Mouse (Mus musculus) embryonic facial prominence, embryonic 10.5 days (tissue): Measurements from ENCODE around the gene Zfyve19. TPM values are rescaled to one million over a fixed set of nuclear protein-coding genes. Genes with fewer than 3 reads are reported as not detected.

Experiments used
- DNase-seq: peaks from one replicate; pipeline ENCODE4 v3.0.0-alpha.2; 2017; ENCODE audit warnings: low spot score
- H3K27ac ChIP-seq: fragments of 300-500 bp; sonication (generic); replicated peaks from 2 replicates; pipeline ENCODE4 v1.5.1; 2016; ENCODE audit warnings: mild to moderate bottlenecking
- H3K27me3 ChIP-seq: fragments of 300-500 bp; sonication (generic); replicated peaks from 2 replicates; pipeline ENCODE4 v1.6.1; 2016; ENCODE audit warnings: low read depth, mild to moderate bottlenecking; ENCODE audit not compliant: poor library complexity, severe bottlenecking
- H3K36me3 ChIP-seq: fragments of 300-500 bp; sonication (generic); replicated peaks from 2 replicates; pipeline ENCODE4 v1.6.1; 2016; ENCODE audit warnings: mild to moderate bottlenecking, moderate library complexity
- H3K4me1 ChIP-seq: fragments of 300-500 bp; sonication (generic); 2 replicates; pipeline ENCODE4 v1.6.1; 2016
- H3K4me3 ChIP-seq: fragments of 300-500 bp; sonication (generic); 2 replicates; pipeline ENCODE4 v1.5.1; 2016; ENCODE audit warnings: mild to moderate bottlenecking, moderate library complexity
- H3K9me3 ChIP-seq: fragments of 300-500 bp; sonication (generic); 2 replicates; pipeline ENCODE4 v1.6.1; 2016; ENCODE audit warnings: mild to moderate bottlenecking
- WGBS: fragments of 180-500 bp; shearing (Covaris S2); methylation state at CpG from one replicate; pipeline ENCODE4 v1.1.7; 2016; 5-methylcytosine and 5-hydroxymethylcytosine counted together
- polyA plus RNA-seq: library from polyadenylated mRNA; unstranded; fragments of >200 nt; fragmentation: Nextera tagmentation; extraction: Ambion mirVana; gene quantifications from 2 replicates; pipeline ENCODE4 v1.2.1, GENCODE M21; 2016

Zfyve19 gene
- polyA plus RNA-seq, 1 experiment from 2014 or later, result 52.9 TPM

DNA sequence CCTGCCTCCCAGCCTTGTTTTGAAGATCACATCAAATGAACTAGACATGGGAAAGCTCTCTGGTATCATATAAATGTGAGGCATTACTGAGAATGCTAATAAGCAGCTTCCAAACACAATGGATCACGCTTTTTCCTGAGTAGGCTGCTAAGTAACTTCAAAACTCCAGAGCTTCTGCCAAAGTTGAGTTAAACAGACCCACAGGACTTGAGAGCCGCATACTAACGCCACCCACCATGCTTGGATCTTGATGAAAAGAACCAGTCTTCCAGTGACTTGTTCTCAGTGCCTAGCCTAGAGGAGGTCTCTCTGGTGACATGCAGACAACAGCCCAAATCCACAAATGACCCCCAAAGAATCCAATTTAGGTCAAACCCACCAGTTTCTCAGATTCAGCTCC, 9.5 kb upstream of the Zfyve19 start:
- Histone ChIP-seq H3K9me3 (no peaks in the 10 kb centered on the region), H3K4me1 (peaks cover 29% of the 10 kb centered on the region), H3K27ac (no peak overlapping the region), H3K27me3 (no peaks in the 10 kb centered on the region), H3K4me3 (no peak overlapping the region), H3K36me3 (no peaks in the 10 kb centered on the region)
- WGBS, result 71% methylated on average over 3 of the region's 3 CpGs
- no peak for DNase-seq

DNA sequence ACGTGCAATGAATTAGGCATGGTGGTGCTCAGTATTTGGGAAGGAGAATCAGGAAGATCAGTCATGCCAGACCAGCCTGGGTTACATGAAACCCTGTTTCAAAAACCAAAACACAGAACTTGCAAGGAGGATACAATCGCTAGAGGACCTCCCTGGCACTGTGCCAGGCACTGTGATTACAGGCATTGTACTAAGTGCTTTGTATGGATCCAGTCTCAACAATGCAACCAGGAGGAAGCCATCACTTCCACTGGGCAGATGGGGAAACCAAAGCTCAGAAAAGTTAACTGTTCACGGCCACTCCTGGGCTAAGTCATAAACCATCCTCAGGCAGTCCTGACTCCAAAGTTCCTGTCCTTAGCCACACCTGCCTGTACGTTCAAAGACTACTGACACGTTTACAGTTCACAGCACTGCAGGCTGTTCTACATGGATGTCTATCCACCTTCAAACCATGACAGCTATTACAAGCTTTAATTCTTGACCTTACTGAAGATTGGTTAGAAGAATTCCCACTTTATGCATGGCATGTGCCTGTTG, 5.4 kb upstream of the Zfyve19 start:
- H3K27ac ChIP-seq, result no peak overlapping the region
- H3K36me3 ChIP-seq, result no peaks in the 10 kb centered on the region
- no peaks in the 10 kb centered on the region for H3K27me3 ChIP-seq
- peaks cover 20% of the 10 kb centered on the region for H3K4me1 ChIP-seq
- DNase-seq, result no peak
- WGBS, result 90% methylated on average over 5 of the region's 5 CpGs
- no peaks in the 10 kb centered on the region for H3K9me3 ChIP-seq
- no peak overlapping the region for H3K4me3 ChIP-seq

DNA sequence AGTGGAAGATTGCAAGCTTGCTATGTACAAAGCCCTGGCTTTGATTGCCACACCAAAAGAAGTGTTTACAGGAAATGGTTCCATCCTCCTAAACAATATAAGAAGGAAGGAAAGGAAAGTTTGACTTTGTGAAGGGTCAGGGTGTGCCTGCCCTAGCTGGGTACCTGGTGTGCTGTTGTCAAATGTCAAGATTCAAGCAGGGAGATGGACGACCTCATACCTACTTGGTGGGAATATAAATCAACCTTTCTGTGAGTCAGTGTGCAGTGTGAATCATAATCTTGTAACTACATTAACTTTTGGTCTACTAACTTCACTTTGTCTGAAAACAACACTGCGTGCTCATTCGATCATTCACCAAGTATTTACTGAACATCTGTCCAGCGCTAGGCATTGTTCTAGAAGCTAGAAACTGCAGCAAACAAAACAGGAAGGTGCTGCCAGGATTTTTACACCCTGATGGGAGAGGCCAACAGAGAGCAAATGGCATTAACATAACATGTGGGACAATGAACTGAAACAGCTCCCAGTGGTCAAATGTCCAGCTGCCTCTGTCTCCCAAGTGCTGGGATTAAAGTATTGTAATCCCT, 4.5 kb upstream of the Zfyve19 start:
- DNase-seq, result no peak
- Histone ChIP-seq H3K36me3 (no peaks in the 10 kb centered on the region), H3K9me3 (no peaks in the 10 kb centered on the region), H3K4me1 (peaks cover 11% of the 10 kb centered on the region), H3K27me3 (no peaks in the 10 kb centered on the region), H3K4me3 (no peak overlapping the region), H3K27ac (no peak overlapping the region)
- 87% methylated on average over 4 of the region's 4 CpGs for WGBS

DNA sequence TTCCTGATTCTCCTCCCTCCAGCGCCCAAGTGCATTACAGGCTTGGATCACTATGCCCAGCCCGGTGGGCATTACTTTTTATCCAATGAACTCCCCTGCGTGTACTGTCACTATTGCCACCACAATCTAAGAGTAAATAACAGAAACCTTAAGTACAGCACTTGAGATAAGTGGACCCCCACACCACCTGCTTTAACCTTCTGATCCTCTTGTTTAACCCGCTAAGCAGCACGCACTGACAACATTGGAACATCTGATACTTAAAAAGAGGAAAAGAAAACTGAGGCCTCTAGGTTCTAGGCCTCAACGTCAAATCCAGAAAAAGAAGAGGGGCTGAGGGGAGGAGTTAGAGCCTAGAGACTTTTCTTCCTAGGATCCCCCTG, 465 bp upstream of the Zfyve19 start:
- Histone ChIP-seq H3K4me3 (peak overlapping the region; percentile 68), H3K27ac (peak overlapping the region; percentile 90), H3K9me3 (no peaks in the 10 kb centered on the region), H3K36me3 (peaks cover 28% of the 10 kb centered on the region), H3K27me3 (no peaks in the 10 kb centered on the region), H3K4me1 (peaks cover 21% of the 10 kb centered on the region)
- peak; percentile 11 for DNase-seq
- WGBS, result 23% methylated on average over 6 of the region's 6 CpGs

DNA sequence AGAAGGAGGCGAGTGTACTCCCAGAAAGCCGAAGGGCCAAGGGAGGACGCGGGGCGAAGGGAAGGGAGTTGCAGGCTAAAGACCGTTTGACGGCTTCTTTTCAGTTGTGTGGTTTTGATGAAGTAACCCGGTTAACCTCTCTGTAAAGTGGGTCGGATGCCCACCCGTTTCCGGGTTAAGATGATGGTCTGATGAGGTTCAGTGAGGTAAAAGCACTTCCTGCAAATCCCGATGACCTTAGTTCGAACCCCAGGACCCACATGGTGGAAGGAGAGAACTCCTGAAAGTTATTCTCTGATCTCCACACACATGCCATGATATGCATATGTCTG, 725 bp downstream of the Zfyve19 start:
- Histone ChIP-seq H3K4me1 (peaks cover 19% of the 10 kb centered on the region), H3K27ac (peak overlapping the region; percentile 90), H3K27me3 (no peaks in the 10 kb centered on the region), H3K4me3 (peak overlapping the region; percentile 68), H3K9me3 (no peaks in the 10 kb centered on the region), H3K36me3 (peaks cover 39% of the 10 kb centered on the region)
- DNase-seq, result no peak
- 1% methylated on average over 13 of the region's 13 CpGs for WGBS

DNA sequence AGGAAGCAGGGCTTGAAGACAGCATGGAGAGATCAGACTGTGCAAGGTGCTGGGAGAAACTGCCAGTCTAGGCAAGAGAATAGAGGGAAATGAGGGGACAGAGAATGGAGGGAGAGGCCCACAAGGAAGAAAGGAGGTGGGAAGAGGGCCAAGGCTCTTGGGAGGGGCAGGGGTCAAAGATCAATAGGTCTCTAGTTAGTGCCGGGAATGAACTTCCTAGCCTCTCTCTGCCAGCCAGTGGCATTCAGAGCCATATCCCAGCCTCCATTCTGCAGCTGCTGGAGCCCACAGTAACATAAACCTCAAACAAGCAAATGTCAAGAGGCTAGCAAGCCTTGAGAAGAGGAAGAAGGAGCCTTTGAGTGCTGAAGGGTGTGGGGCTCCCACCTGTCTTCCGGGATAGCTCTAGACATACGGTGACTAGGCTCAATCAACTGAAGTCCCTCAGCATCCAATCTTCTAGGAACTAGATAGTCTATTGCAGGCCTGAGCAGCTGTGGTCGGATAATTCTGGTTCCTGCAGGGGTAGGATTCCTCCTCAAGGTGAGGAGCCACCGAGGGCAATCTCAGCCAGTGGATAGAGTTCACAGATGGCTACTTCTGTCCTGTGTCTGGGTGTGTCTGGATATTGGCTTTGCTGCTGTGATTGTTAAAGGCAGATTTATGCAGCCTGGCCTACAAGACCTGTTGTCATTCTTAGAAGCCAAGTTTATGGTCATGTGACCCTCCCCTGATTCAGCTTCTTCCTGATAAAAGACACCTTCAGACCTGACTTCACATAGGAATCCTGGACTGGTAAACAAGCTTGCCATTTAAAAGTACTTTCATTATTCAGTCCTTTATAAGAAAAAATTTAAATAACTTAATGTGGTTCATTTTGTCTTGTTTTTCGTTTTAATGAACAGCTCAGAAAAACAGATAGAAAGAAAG, 21.6 kb downstream of the Zfyve19 start, which contains the start of gene Ppp1r14d:
Ppp1r14d (minus strand) TSS at position 132 of the 930 bp plus-strand sequence.
- Histone ChIP-seq H3K36me3 (no peaks in the 10 kb centered on the region), H3K4me3 (no peak within 1 kb of the TSS), H3K27ac (no peak within 1 kb of the TSS), H3K27me3 (peaks cover 14% of the 10 kb centered on the region), H3K4me1 (peaks cover 13% of the 10 kb centered on the region; the same call in 1 of the 2 replicates), H3K9me3 (no peaks in the 10 kb centered on the region)
- 68% methylated on average over 6 of the region's 6 CpGs for WGBS
- DNase-seq, result no peak

DNA sequence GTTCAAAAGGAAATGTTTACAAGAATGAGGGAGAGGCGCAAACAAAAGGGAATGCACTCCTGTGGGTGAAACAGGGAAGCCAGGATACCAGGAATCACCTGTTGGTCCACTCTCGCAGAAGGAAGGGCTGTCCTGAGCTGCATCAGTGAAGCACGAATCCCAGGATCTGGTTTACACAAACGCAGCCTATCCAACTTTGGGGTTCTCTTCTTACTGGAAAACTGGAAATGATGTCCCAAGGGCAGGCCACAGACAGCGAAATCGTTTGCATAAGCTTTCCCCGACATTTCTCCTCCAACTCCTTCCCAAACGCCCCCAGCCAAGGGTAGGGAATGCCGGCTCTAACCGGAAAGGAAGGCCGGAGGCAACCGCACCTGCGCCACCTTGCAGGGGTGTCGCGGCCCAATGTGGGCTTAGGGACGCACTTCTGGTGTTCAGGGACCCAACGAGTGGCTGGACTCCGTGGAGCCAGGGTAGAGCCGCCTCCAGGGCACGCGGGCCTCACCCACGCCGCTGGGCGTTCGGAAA, 28.3 kb downstream of the Zfyve19 start:
- DNase-seq, result no peak
- H3K27ac ChIP-seq, result peak overlapping the region; percentile 78; the same call in 1 of the 2 replicates
- no peaks in the 10 kb centered on the region for H3K9me3 ChIP-seq
- peaks cover 15% of the 10 kb centered on the region for H3K4me1 ChIP-seq
- WGBS, result 5% methylated on average over 25 of the region's 25 CpGs
- H3K27me3 ChIP-seq, result peaks cover 77% of the 10 kb centered on the region
- peak overlapping the region; percentile 61 for H3K4me3 ChIP-seq
- no peaks in the 10 kb centered on the region for H3K36me3 ChIP-seq

DNA sequence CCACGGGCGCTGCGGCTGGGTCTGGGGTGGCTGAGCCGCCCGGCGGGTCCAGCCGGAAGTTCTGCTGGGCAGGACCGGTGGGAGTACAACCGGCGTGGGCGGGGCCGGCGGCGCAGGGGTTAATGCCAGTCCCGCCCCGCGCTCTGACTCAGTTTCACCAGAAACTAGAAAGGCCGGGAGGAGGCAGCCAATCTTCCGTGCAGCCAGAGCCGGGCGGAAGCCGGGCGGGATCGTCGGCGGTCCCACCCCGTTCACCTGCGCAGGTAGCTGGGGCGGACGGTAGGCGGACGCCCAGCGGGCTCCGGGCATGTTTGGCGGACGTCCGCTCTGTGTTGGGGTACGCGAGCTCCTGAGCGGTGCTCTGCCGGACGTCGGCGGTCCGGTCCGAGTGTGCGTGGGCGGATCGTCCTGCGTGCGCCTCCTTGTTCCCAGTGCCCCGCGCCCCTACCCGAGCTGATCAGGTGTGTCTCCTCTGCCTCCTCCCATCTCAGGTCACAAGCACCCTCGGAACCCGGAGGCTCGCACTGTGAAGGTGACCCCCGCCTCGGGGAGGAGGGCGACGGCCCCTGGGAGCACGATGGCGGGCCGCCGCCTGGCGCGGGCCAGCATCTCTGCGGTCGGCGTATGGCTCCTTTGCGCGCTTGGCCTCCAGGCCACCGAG, 28.9 kb downstream of the Zfyve19 start, which contains the start of gene Spint1:
Spint1 (plus strand) TSS at position 153 of the 661 bp plus-strand sequence.
- peaks cover 15% of the 10 kb centered on the region for H3K4me1 ChIP-seq
- H3K9me3 ChIP-seq, result no peaks in the 10 kb centered on the region
- WGBS, result under 1% methylated on average over 73 of the region's 73 CpGs
- H3K36me3 ChIP-seq, result no peaks in the 10 kb centered on the region
- peak; percentile 59 for DNase-seq
- peak within 1 kb of the TSS; percentile 61 for H3K4me3 ChIP-seq
- peaks cover 77% of the 10 kb centered on the region for H3K27me3 ChIP-seq
- peak within 1 kb of the TSS; percentile 78 for H3K27ac ChIP-seq

DNA sequence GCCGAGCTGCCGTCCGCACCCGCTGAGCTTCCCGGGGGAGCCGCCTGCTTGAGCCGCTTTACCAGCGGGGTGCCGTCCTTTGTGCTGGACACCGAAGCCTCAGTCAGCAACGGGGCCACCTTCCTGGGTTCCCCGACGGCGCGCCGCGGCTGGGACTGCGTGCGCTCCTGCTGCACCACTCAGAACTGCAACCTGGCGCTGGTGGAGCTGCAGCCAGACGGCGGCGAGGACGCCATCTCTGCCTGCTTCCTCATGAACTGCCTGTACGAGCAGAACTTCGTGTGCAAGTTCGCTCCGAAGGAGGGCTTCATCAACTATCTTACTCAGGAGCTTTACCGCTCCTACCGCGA, 29.4 kb downstream of the Zfyve19 start:
- peak; percentile 53 for DNase-seq
- H3K4me1 ChIP-seq, result peaks cover 15% of the 10 kb centered on the region
- peak overlapping the region; percentile 61 for H3K4me3 ChIP-seq
- H3K36me3 ChIP-seq, result no peaks in the 10 kb centered on the region
- H3K27me3 ChIP-seq, result peaks cover 77% of the 10 kb centered on the region
- peak overlapping the region; percentile 78 for H3K27ac ChIP-seq
- 1% methylated on average over 31 of the region's 31 CpGs for WGBS
- no peaks in the 10 kb centered on the region for H3K9me3 ChIP-seq

DNA sequence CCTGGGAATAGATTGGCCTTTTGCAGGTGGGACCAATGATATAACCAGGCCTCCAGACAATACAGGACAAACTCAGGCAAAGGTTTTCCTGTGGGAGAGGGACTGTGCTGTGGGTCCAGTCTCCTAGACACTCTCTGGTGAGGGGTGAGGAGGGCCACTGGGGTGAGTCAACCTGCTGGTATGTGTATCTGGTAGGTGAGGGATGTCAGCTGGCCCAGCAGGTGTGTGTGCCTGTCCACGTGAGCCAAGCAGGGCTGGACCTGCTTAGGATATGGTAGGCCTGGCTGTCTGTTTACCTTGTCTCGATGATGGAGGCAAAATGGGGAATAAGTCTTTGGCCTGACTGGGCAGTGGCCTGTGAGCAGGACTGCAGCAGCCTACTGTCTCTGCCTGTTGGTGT, 30.3 kb downstream of the Zfyve19 start:
- Histone ChIP-seq H3K27ac (no peak overlapping the region), H3K36me3 (no peaks in the 10 kb centered on the region), H3K9me3 (no peaks in the 10 kb centered on the region), H3K27me3 (peaks cover 76% of the 10 kb centered on the region), H3K4me3 (peak overlapping the region; percentile 61; the same call in 1 of the 2 replicates), H3K4me1 (peaks cover 15% of the 10 kb centered on the region)
- 60% methylated on average over 2 of the region's 2 CpGs for WGBS
- no peak for DNase-seq

DNA sequence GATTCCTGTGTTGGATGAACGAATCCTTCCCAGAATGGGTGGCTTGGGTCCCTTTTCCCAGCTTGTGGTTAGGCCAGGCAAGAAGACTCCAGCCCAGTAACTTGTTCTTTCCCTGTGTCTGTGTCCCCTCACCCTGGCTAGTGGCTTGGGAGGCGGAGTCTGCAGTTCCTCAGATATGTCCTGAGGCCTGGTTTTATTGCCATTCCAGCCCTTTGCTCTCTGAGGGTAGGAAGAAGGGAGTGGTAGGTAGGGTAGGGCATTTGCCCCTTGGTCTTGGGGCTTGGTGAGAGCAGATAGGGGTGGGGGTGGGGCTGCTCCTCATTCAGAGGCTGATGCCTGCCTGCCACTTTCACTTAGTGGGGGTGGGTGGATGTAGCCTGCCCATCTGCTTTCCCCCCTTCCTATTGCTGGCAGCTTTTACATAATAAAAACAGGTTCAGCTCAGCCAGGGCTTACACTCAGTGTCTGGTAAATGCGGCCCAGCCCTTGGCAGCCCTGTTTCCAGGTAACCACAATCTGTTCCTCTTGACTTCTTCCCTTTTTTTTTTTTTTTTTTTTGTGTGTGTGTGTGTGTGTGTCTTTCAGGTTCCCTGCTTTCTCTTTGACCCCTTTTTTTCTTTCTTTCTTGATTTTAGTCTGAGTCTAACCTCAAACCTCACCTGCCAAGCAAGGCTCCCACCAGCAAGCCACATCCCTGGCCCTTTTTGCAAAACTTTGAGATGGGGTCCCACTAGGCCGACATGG, 31.8 kb downstream of the Zfyve19 start:
- WGBS, result 62% methylated on average over 4 of the region's 4 CpGs
- Histone ChIP-seq H3K4me3 (no peak overlapping the region), H3K36me3 (no peaks in the 10 kb centered on the region), H3K27me3 (peaks cover 61% of the 10 kb centered on the region), H3K4me1 (peaks cover 15% of the 10 kb centered on the region), H3K27ac (no peak overlapping the region), H3K9me3 (no peaks in the 10 kb centered on the region)
- no peak for DNase-seq

DNA sequence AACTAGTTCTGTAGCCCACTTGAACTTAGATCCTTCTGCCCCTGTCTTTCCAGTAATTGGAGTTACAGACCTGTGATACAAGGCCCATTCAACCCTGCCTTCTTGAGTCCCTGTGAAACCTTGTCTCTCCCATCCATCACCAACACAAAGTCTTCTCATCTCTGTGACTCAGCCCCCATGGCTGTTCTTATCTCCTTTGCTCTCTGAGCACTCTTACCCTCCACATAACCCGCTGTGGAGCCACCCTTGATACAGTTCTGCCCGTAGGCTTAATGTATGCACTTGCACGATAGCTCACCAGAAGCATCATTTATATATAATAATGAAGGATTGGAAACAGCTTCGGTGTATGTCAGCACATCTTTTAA, 32.4 kb downstream of the Zfyve19 start:
- WGBS, result 89% methylated on average over 4 of the region's 4 CpGs
- Histone ChIP-seq H3K27ac (no peak overlapping the region), H3K4me1 (peaks cover 15% of the 10 kb centered on the region), H3K27me3 (peaks cover 55% of the 10 kb centered on the region), H3K4me3 (no peak overlapping the region), H3K36me3 (no peaks in the 10 kb centered on the region), H3K9me3 (no peaks in the 10 kb centered on the region)
- no peak for DNase-seq
